Mouse (Mus musculus) brain, embryonic 14.5 days (tissue): ENCODE measurements at regions not wholly inside any gene's neighbourhood (a gene's known extent, or its start where the extent isn't known, plus 50 kb on each side); places are given as distances from the start of the nearest gene placed in this dataset.

Experiments
- CTCF ChIP-seq: fragments of 200-500 bp; IDR thresholded peaks from 2 replicates; pipeline ENCODE4 v1.5.1; 2012; ENCODE audit warnings: inconsistent platforms, mild to moderate bottlenecking, moderate library complexity, borderline replicate concordance; ENCODE audit not compliant: insufficient read depth, insufficient read length; ENCODE audit errors: extremely low read depth
- POLR2A ChIP-seq: fragments of 200-500 bp; IDR thresholded peaks from 2 replicates; pipeline ENCODE4 v1.6.1; 2012; ENCODE audit warnings: mild to moderate bottlenecking, inconsistent platforms, borderline replicate concordance; ENCODE audit not compliant: poor library complexity, insufficient read depth, insufficient read length, severe bottlenecking; ENCODE audit errors: extremely low read depth

DNA sequence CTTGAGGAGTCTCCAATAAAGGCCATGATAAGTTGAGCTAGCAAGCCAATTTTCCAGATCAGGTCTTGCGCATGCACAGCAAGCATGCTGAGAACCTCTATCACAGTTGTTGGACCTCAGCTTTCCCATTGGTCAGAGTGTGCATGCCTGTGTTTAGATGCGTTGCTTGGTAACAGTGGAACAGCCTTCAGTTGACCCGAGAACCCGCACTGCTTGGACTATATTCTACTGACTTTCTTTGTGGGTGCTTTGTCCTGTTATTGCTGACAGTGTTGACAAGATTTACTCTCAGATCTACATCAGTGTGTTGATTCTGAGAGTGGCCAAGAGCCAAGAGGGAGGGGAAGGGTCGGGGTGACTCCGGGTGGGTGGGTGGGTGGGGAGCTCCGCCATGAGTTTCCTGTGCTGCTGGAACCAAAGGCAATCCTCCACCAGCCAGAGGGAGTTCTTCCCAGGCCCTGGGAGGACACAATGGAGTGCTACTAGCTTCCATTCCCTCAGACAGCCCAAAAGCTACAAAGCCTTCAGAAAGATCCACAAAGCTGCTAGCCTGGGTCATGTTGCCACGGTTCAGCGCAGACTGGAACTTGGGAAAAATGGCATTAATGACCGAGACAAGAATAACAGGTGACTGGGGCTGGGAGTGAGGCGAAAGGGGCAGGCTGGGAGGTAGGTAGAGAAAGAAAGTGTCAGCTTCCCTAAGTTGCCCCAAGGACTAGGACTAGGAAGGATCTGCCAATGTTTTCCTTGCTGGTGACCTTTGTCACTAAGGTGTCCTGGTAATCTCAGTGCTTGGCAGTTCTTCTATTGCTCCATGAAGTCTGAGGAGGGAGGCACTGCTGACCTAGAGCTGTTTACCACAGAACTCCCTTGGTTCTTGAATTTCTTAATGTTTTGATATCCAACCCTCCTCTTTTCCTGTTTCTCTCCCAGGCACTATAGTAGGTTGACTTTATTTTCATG, 122.3 kb downstream of the Ankrd16 start:
- TF ChIP-seq CTCF (no peak), POLR2A (no peak)
